Mouse (Mus musculus) forebrain, embryonic 10.5 days (tissue): Measurements from ENCODE around the gene Ercc6l2. TPM values are rescaled to one million over a fixed set of nuclear protein-coding genes. Genes with fewer than 3 reads are reported as not detected.

ENCODE experiments used
- polyA plus RNA-seq: library from polyadenylated mRNA; unstranded; fragments of >200 nt; fragmentation: Nextera tagmentation; extraction: Ambion mirVana; gene quantifications from 2 replicates; pipeline ENCODE4 v1.2.1, GENCODE M21; 2016

Ercc6l2 gene
- polyA plus RNA-seq, 1 experiment from 2014 or later, result 25.5 TPM

Other genes with a start within 250 kb of the Ercc6l2 start
- gene Ptch1, start 241.6 kb upstream of the Ercc6l2 start, polyA plus RNA-seq, result 21.0 and 23.6 TPM in 2 replicates